Mouse (Mus musculus): ENCODE data around the gene Rab9.

GRCm38 (mm10) chrX:166499496-166500190 lies 20.0 kb upstream of the Rab9 start:
- TF ChIP-seq POLR2A (IDR thresholded peaks at IDR 0.05; ENCODE audit: borderline replicate concordance, extremely low read depth, low read depth, low read length) (no peak), CTCF (IDR thresholded peaks at IDR 0.05; ENCODE audit: insufficient read depth, low read length) (no peak)
